Mouse (Mus musculus) midbrain, embryonic 16.5 days (tissue): ENCODE data around the gene Gm14496. TPM values are rescaled to one million over a fixed set of nuclear protein-coding genes. Genes with fewer than 3 reads are reported as not detected.
"Not testable (repeated sequence)": the region's sequence is repeated elsewhere in the genome, so short reads cannot be mapped to it uniquely, and the experiment has no call there.

Experiments used
- ATAC-seq: fragments of 200-750 bp; cut with Nextera tagmentation; 2 replicates; pipeline ENCODE4 v1.8.0; 2017; ENCODE audit warnings: moderate TSS enrichment
- H3K27ac ChIP-seq: fragments of 300-500 bp; sonication (generic); 2 replicates; pipeline ENCODE4 v1.5.1; 2014; ENCODE audit warnings: mild to moderate bottlenecking, low read length, mixed read lengths
- H3K27me3 ChIP-seq: fragments of 300-500 bp; sonication (generic); 2 replicates; pipeline ENCODE4 v1.6.1; 2014; ENCODE audit warnings: low read depth, low read length, mixed read lengths; ENCODE audit not compliant: control insufficient read depth, insufficient read depth
- H3K36me3 ChIP-seq: fragments of 300-500 bp; sonication (generic); 2 replicates; pipeline ENCODE4 v1.6.1; 2014; ENCODE audit warnings: mild to moderate bottlenecking, low read length, moderate library complexity, mixed read lengths; ENCODE audit not compliant: control insufficient read depth, insufficient read depth
- H3K4me1 ChIP-seq: fragments of 300-500 bp; sonication (generic); 2 replicates; pipeline ENCODE4 v1.6.1; 2014; ENCODE audit warnings: mild to moderate bottlenecking, low read length, mixed read lengths; ENCODE audit not compliant: control insufficient read depth, insufficient read depth
- H3K4me2 ChIP-seq: fragments of 300-500 bp; sonication (generic); 2 replicates; pipeline ENCODE4 v1.6.1; 2014; ENCODE audit warnings: mild to moderate bottlenecking, low read length, mixed read lengths
- H3K4me3 ChIP-seq: fragments of 300-500 bp; sonication (generic); 2 replicates; pipeline ENCODE4 v1.5.1; 2014; ENCODE audit warnings: low read depth, mild to moderate bottlenecking, low read length, moderate library complexity, mixed read lengths
- H3K9ac ChIP-seq: fragments of 300-500 bp; sonication (generic); 2 replicates; pipeline ENCODE4 v1.6.1; 2014; ENCODE audit warnings: low read depth, low read length, mixed read lengths
- H3K9me3 ChIP-seq: fragments of 300-500 bp; sonication (generic); replicated peaks from 2 replicates; pipeline ENCODE4 v1.6.1; 2014; ENCODE audit warnings: mild to moderate bottlenecking, low read length, mixed read lengths; ENCODE audit not compliant: control insufficient read depth, poor library complexity, severe bottlenecking
- WGBS: fragments of 180-500 bp; shearing (Covaris S2); extraction: QIAGEN DNeasy Blood & Tissue Kit; methylation state at CpG from one replicate; pipeline ENCODE4 v1.1.7; 2014; 5-methylcytosine and 5-hydroxymethylcytosine counted together
- polyA plus RNA-seq: library from polyadenylated mRNA; unstranded; fragments of >200 nt; fragmentation: Nextera tagmentation; extraction: Ambion mirVana; gene quantifications from 2 replicates; pipeline ENCODE4 v1.2.1, GENCODE M21; 2015

Gene Gm14496
- not detected in 2 replicates for polyA plus RNA-seq

- no peaks in the 10 kb centered on the region for H3K36me3 ChIP-seq
- H3K9ac ChIP-seq: no peak within 1 kb of the TSS
- H3K27me3 ChIP-seq: no peaks in the 10 kb centered on the region
- H3K9me3 ChIP-seq: no peaks in the 10 kb centered on the region
- no peak within 1 kb of the TSS for H3K27ac ChIP-seq
- no peaks in the 10 kb centered on the region for H3K4me1 ChIP-seq
- no peak within 1 kb of the TSS for H3K4me3 ChIP-seq
- H3K4me2 ChIP-seq: no peak within 1 kb of the TSS
- ATAC-seq: no peak
- 65% methylated on average over 3 of the region's 3 CpGs for WGBS
Observed at GRCm38 (mm10) chr2:181990829-181991228, at the start of gene Gm14496. Gene Gm14496 (plus strand): TSS chr2:181991129.

DNA sequence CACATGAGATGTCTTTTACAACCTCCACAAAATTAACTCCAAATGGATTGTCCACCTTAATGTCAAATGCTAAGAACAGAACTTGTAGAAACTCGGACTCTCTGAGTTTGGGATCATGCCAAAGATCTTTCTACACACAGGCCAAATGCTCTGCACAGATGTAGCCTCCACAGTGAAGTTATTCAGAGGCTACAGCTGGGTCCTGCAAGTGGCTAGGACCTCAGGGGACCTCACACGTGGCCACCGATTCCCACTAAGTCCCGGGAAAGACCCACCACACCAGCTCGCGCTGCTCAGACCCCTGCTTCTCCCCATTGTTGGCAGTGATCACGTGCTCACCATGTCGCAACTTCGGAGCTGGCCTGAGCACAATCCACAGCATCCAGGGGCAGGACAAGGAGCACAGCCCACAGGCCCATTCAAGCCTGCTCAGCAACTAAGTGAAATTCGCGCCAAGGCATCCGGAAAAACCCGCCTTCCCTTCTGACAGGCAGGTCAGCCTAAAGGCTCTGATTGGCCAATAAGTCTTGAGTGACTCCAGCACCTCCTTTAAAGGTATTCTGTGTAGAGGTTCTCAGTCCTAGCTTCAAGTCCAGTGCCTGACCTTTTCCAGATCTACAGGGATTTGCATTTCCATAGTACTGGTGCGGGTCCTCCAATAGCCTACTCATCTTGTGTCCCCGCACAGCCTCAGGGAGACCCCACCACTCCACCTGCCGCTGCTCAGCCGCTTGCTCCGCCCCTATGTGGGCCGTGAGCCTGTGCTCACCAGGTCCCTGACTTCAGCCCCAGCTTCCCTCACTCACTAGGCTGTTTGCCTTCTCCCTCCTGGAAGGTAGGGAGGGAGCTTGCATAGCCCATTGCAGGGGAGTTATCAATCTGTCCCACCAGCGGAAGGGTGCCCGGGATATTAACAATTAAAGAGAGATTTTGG is 37.9 kb upstream of the Gm14496 start:
- 20% methylated on average over 21 of the region's 21 CpGs for whole genome bisulfite sequencing
- not testable (repeated sequence) for H3K4me1 ChIP-seq, H3K27me3 ChIP-seq, H3K9me3 ChIP-seq, H3K36me3 ChIP-seq, H3K27ac ChIP-seq
- Histone ChIP-seq H3K4me3 (peak overlapping the region; percentile 30), H3K9ac (peak overlapping the region; percentile 38; the same call in 1 of the 2 replicates), H3K4me2 (peak overlapping the region; percentile 57)
- 0 out of 2 replicates have a peak, but pooled peaks have one; percentile 39 for ATAC-seq

- Histone ChIP-seq H3K4me3 (no peak overlapping the region), H3K4me2 (no peak overlapping the region), H3K36me3 (no peaks in the 10 kb centered on the region), H3K9ac (no peak overlapping the region), H3K9me3 (no peaks in the 10 kb centered on the region), H3K4me1 (no peaks in the 10 kb centered on the region), H3K27me3 (no peaks in the 10 kb centered on the region), H3K27ac (no peak overlapping the region)
- no peak for ATAC-seq
- WGBS: 81% methylated on average over 7 of the region's 7 CpGs
Observed at GRCm38 (mm10) chr2:181968395-181968794, 22.5 kb upstream of the Gm14496 start.

- whole genome bisulfite sequencing: 98% methylated on average over 2 of the region's 2 CpGs
- ATAC-seq: no peak
- H3K27ac ChIP-seq: no peak overlapping the region
- no peak overlapping the region for H3K4me3 ChIP-seq
- no peak overlapping the region for H3K4me2 ChIP-seq
- H3K9me3 ChIP-seq: no peaks in the 10 kb centered on the region
- H3K27me3 ChIP-seq: no peaks in the 10 kb centered on the region
- H3K9ac ChIP-seq: no peak overlapping the region
- no peaks in the 10 kb centered on the region for H3K4me1 ChIP-seq
- no peaks in the 10 kb centered on the region for H3K36me3 ChIP-seq
Observed at GRCm38 (mm10) chr2:181969187-181969586, 21.7 kb upstream of the Gm14496 start.

GRCm38 (mm10) chr2:181981969-181982368 is 9.0 kb upstream of the Gm14496 start:
- H3K4me3 ChIP-seq, H3K27ac ChIP-seq, ATAC-seq, H3K9me3 ChIP-seq, H3K9ac ChIP-seq, H3K27me3 ChIP-seq, H3K36me3 ChIP-seq, H3K4me2 ChIP-seq, H3K4me1 ChIP-seq: not testable (repeated sequence)
- 75% methylated on average over 7 of the region's 7 CpGs for WGBS

Other genes with a start within 250 kb of the Gm14496 start
- 15.6 and 19.2 TPM in 2 replicates for gene Myt1, start 227.8 kb upstream of the Gm14496 start, polyA plus RNA-seq
- 34.4 and 36.4 TPM in 2 replicates for gene Pcmtd2, start 153.3 kb upstream of the Gm14496 start, polyA plus RNA-seq
- 79.4 and 85.3 TPM in 2 replicates for gene Polr3k, start 126.8 kb upstream of the Gm14496 start, polyA plus RNA-seq